Comparison of ENCODE assay signal across 11 mouse cellular contexts in the genomic region with DNA sequence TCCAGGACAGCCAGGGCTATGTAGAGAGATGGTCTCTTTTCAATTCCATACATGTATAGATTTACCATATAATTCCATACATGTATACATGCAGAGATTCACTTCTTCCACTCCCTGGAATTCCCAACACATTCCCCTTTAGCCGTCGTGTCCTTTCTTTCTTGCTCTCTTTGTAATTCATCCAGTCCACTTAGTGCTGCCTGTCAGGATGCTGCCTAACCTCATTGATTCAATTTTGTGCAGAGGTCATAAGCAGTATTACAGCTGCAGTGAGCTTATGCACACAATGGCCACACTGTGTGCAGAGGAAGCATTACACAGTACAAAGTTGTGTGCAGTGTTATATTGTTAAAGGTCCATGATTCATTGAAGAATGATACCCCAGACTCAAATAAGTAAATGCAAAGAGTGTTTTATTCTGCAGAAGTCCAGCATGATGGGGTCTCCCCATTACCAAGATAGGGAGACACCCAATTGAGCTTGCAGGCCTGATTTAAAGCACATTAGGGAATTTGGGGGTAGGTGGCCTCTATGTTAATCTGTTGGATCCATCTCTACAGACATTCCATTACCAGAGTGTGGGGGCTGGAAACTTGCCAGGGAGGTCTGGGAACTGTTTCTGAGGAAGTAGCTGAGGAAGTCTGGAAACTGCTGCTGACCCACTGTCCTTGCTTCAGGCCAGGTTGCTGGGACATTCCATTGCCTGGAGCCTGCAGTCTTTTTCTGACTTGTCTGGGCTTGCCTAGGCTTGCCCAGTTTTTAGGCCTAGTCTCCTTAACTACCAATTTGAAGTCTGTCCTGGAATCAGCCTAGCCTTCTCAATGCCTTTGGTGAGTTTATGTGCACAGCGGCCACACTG.
A peak's percentile ranks its signal among the peaks of the same experiment; 100 is the strongest.
DNase-seq lines count a peak whose midpoint lies in the region; ATAC-seq and TF ChIP-seq lines count a peak whose summit lies in the region.
"Had no signal": no experiment of that assay in that cellular context is flagged by ENCODE, and none has a peak within 500 bp of the region (broad histone marks: within the 10 kb centered on the region; RNA-seq: fewer than 3 reads in every experiment).

No protein-coding gene starts in this region.

- no peak for TF ChIP-seq RAD21 in CH12.LX (IDR thresholded peaks at IDR 0.05; ENCODE audit: low read depth, low read length)

- peak; percentile 7 for DNase-seq in embryo, embryonic 11 days
- no peak for DNase-seq in embryo, embryonic 10.5 days (ENCODE audit: low spot score)
- DNase-seq in kidney, postnatal 25 days: peak; percentile 35 to 36
- no peak for DNase-seq in kidney, adult 2 months
- no peak for DNase-seq in CH12.LX (ENCODE audit: extremely low read depth)
- peak; percentile 15 for DNase-seq in brain, embryonic 14.5 days (ENCODE audit: low read depth)
- no peak for DNase-seq in left cerebral cortex, adult 2 months (ENCODE audit: extremely low spot score in 1 of 2, low spot score in 2 of 2)
- DNase-seq: cerebellum, adult 11 months; left cerebral cortex, postnatal 4 days; thymus, adult 18-20 months had no signal

- 82% methylated on average over 3 of the region's 3 CpGs for WGBS in kidney, adult 2 months
- WGBS in hindbrain, embryonic 12.5 days: 57% methylated on average over 3 of the region's 3 CpGs

- no peaks in the 10 kb centered on the region for H3K9me3 ChIP-seq in CH12.LX (replicated peaks; ENCODE audit: low read length)
- no peaks in the 10 kb centered on the region for H3K9me3 ChIP-seq in hindbrain, embryonic 12.5 days (replicated peaks)

- no peak overlapping the region for H3K27ac ChIP-seq in kidney, adult 2 months (ENCODE audit: insufficient read depth, low read depth, low read length)
- no peak overlapping the region for H3K27ac ChIP-seq in CH12.LX (ENCODE audit: insufficient read depth, low read depth)
- H3K27ac ChIP-seq in hindbrain, embryonic 12.5 days: no peak overlapping the region
- H3K27ac ChIP-seq in left cerebral cortex, adult 2 months: no peak overlapping the region

- no peak overlapping the region for H3K4me2 ChIP-seq in CH12.LX (ENCODE audit: insufficient read depth, low read depth, poor library complexity, severe bottlenecking)
- H3K4me2 ChIP-seq in hindbrain, embryonic 12.5 days (replicated peaks): no peak overlapping the region

- in situ Hi-C loops in CH12.LX (cut with MboI; ENCODE audit: low pct_ligation_motif_present, low pct_unique_long_range_greater_than_20kb, low sequenced_read_pairs): loop anchor here (10.0 kb wide), 1 partner anchor 115 kb away; no protein-coding TSS in a partner anchor

- H3K9ac ChIP-seq in CH12.LX (ENCODE audit: insufficient read depth, low read depth): no peak overlapping the region
- H3K9ac ChIP-seq in hindbrain, embryonic 12.5 days: no peak overlapping the region

- H3K4me1 ChIP-seq in kidney, adult 2 months (ENCODE audit: control insufficient read depth, insufficient read depth, low read length): no peaks in the 10 kb centered on the region
- H3K4me1 ChIP-seq in CH12.LX (ENCODE audit: control insufficient read depth in 1 of 2, insufficient read depth in 2 of 2): peaks cover 12 to 16% of the 10 kb centered on the region in 2 experiments
- H3K4me1 ChIP-seq in hindbrain, embryonic 12.5 days: no peaks in the 10 kb centered on the region

- intact Hi-C loops in left cerebral cortex, adult 2 months (cut with DNase I): no loop called here

- TF ChIP-seq EP300 in CH12.LX (IDR thresholded peaks at IDR 0.05; ENCODE audit: low read length): no peak

- H3K79me2 ChIP-seq in CH12.LX (replicated peaks; ENCODE audit: control insufficient read depth, extremely low read depth, insufficient read depth, poor library complexity, severe bottlenecking): no peaks in the 10 kb centered on the region

- no peak overlapping the region for H3K4me3 ChIP-seq in kidney, adult 2 months (ENCODE audit: insufficient read depth, low read depth, low read length)
- H3K4me3 ChIP-seq in CH12.LX (replicated peaks in 1 of 3; ENCODE audit: low read depth in 2 of 3, low read length in 2 of 3, poor library complexity in 1 of 3): no peak overlapping the region
- no peak overlapping the region for H3K4me3 ChIP-seq in hindbrain, embryonic 12.5 days
- H3K4me3 ChIP-seq in left cerebral cortex, adult 2 months: no peak overlapping the region

- no peaks in the 10 kb centered on the region for H3K36me3 ChIP-seq in kidney, adult 2 months (ENCODE audit: control insufficient read depth, insufficient read depth, low read length)
- H3K36me3 ChIP-seq in CH12.LX (replicated peaks in 1 of 2; ENCODE audit: control insufficient read depth in 1 of 2, insufficient read depth in 1 of 2, low read length in 1 of 2): no peaks in the 10 kb centered on the region
- H3K36me3 ChIP-seq in hindbrain, embryonic 12.5 days: no peaks in the 10 kb centered on the region

- no peak for TF ChIP-seq POLR2A in kidney, adult 2 months (IDR thresholded peaks at IDR 0.05; ENCODE audit: low read depth, low read length)
- no peak for TF ChIP-seq POLR2A in CH12.LX (IDR thresholded peaks at IDR 0.05; ENCODE audit: low read depth, low read length)
- TF ChIP-seq POLR2A in brain, embryonic 14.5 days (IDR thresholded peaks at IDR 0.05; ENCODE audit: borderline replicate concordance, extremely low read depth, insufficient read depth, insufficient read length, poor library complexity, severe bottlenecking): no peak

- no peaks in the 10 kb centered on the region for H3K27me3 ChIP-seq in kidney, adult 2 months (replicated peaks; ENCODE audit: control insufficient read depth, insufficient read depth, low read length)
- H3K27me3 ChIP-seq in CH12.LX (replicated peaks): no peaks in the 10 kb centered on the region
- no peaks in the 10 kb centered on the region for H3K27me3 ChIP-seq in hindbrain, embryonic 12.5 days

- no peak for TF ChIP-seq CTCF in kidney, adult 2 months (conservative IDR thresholded peaks at IDR 0.05; ENCODE audit: insufficient read depth, insufficient read length, low read depth, low read length)
- no peak for TF ChIP-seq CTCF in CH12.LX (conservative IDR thresholded peaks at IDR 0.05 in 1 of 2, IDR thresholded peaks at IDR 0.05 in 1 of 2; ENCODE audit: low read depth in 2 of 2, low read length in 2 of 2)
- no peak for TF ChIP-seq CTCF in brain, embryonic 14.5 days (IDR thresholded peaks at IDR 0.05; ENCODE audit: borderline replicate concordance, extremely low read depth, insufficient read depth, insufficient read length)
- no peak for TF ChIP-seq CTCF in left cerebral cortex, adult 2 months (IDR thresholded peaks at IDR 0.05)

- dilution Hi-C loops in CH12.LX (cut with MboI; ENCODE audit: extremely low pct_ligation_motif_present, extremely low pct_unique_long_range_greater_than_20kb, low sequenced_read_pairs): no loop called here

- ATAC-seq in hindbrain, embryonic 12.5 days (ENCODE audit: low FRiP score): no peak

TF ChIP-seq in CH12.LX, 34 proteins besides CTCF, POLR2A, EP300 and RAD21:
- TF ChIP-seq CHD1 (IDR thresholded peaks at IDR 0.05; ENCODE audit: low read depth, low read length): peak; percentile 95
- no peak for TF ChIP-seq SMC3 (IDR thresholded peaks at IDR 0.05; ENCODE audit: low read depth, low read length)
- no peak for TF ChIP-seq ZMIZ1 (IDR thresholded peaks at IDR 0.05; ENCODE audit: low read depth, low read length)
- TF ChIP-seq CHD2 (IDR thresholded peaks at IDR 0.05; ENCODE audit: low read length): no peak
- no peak for TF ChIP-seq MEF2A (IDR thresholded peaks at IDR 0.05; ENCODE audit: borderline replicate concordance, low read depth, low read length)
- TF ChIP-seq NRF1 (IDR thresholded peaks at IDR 0.05; ENCODE audit: low read depth, low read length): no peak
- no peak for TF ChIP-seq NELFE (IDR thresholded peaks at IDR 0.05; ENCODE audit: low read depth, low read length)
- peak; percentile 22; the same call in 1 of the 2 replicates for TF ChIP-seq IRF4 (IDR thresholded peaks at IDR 0.05; ENCODE audit: low read depth, low read length)
- TF ChIP-seq ZKSCAN1 (IDR thresholded peaks at IDR 0.05; ENCODE audit: borderline replicate concordance, low read depth, low read length): peak; percentile 71

Comparison
In these comparisons a context has a peak if more than half of its experiments do, and no peak if none do; other contexts are left out.
1. DNase-seq: peak in embryo, embryonic 11 days (single experiment), kidney, postnatal 25 days (2 of 2) and brain, embryonic 14.5 days (single experiment); none in embryo, embryonic 10.5 days (single experiment), kidney, adult 2 months (single experiment), CH12.LX (single experiment) and left cerebral cortex, adult 2 months (0 of 2).